Mouse (Mus musculus) liver, embryonic 14.5 days (tissue): ENCODE measurements around the gene Ifna13. TPM values are rescaled to one million over a fixed set of nuclear protein-coding genes. Genes with fewer than 3 reads are reported as not detected.

ENCODE experiments used
- ATAC-seq: fragments of 200-750 bp; cut with Nextera tagmentation; 2 replicates; pipeline ENCODE4 v1.8.0; 2017; ENCODE audit warnings: moderate number of reproducible peaks, mild to moderate bottlenecking, moderate library complexity; ENCODE audit not compliant: insufficient read depth
- DNase-seq, 3 experiments: peaks; one replicate each; pipeline ENCODE4 v3.0.0-alpha.2; 2012 to 2013; ENCODE audit warnings: low read depth in 3 of 3, low spot score in 3 of 3
- H3K27ac ChIP-seq: fragments of 300-500 bp; sonication (generic); 2 replicates; pipeline ENCODE4 v1.5.1; 2014; ENCODE audit warnings: moderate library complexity, mild to moderate bottlenecking, control low read depth, inconsistent platforms
- H3K27me3 ChIP-seq: fragments of 300-500 bp; sonication (generic); 2 replicates; pipeline ENCODE4 v1.6.1; 2014; ENCODE audit warnings: mild to moderate bottlenecking, low read length, moderate library complexity; ENCODE audit not compliant: control insufficient read depth, insufficient read depth
- H3K36me3 ChIP-seq: fragments of 300-500 bp; sonication (generic); replicated peaks from 2 replicates; pipeline ENCODE4 v1.6.1; 2014; ENCODE audit warnings: low read depth; ENCODE audit not compliant: control insufficient read depth, insufficient read depth
- H3K4me1 ChIP-seq, 2 experiments: fragments of 200-500 bp in 1 of 2; fragments of 300-500 bp in 1 of 2; sonication (generic) in 1 of 2; replicated peaks; 2 replicates each; pipeline ENCODE4 v1.6.1; 2012 to 2014; ENCODE audit warnings: antibody characterized with exemption in 1 of 2, inconsistent platforms in 1 of 2, low read length in 1 of 2; ENCODE audit not compliant: control insufficient read depth in 2 of 2, insufficient read depth in 2 of 2
- H3K4me2 ChIP-seq: fragments of 300-500 bp; sonication (generic); 2 replicates; pipeline ENCODE4 v1.6.1; 2014; ENCODE audit warnings: low read depth, mild to moderate bottlenecking, control low read depth, moderate library complexity
- H3K4me3 ChIP-seq, 2 experiments: fragments of 200-500 bp in 1 of 2; fragments of 300-500 bp in 1 of 2; sonication (generic) in 1 of 2; 2 replicates each; pipeline ENCODE4 v1.5.1; 2012 to 2014; ENCODE audit warnings: low read depth in 2 of 2, low read length in 2 of 2, mild to moderate bottlenecking in 2 of 2, control low read depth in 1 of 2, inconsistent platforms in 1 of 2, moderate library complexity in 1 of 2; ENCODE audit not compliant: insufficient read depth in 1 of 2
- H3K9ac ChIP-seq: fragments of 300-500 bp; sonication (generic); replicated peaks from 2 replicates; pipeline ENCODE4 v1.6.1; 2014; ENCODE audit warnings: mild to moderate bottlenecking, control low read depth, moderate library complexity
- H3K9me3 ChIP-seq: fragments of 300-500 bp; sonication (generic); 2 replicates; pipeline ENCODE4 v1.6.1; 2016; ENCODE audit warnings: low read length, mixed read lengths; ENCODE audit not compliant: control insufficient read depth
- CTCF ChIP-seq: IDR thresholded peaks from 2 replicates; pipeline ENCODE4 v1.5.1; 2016; ENCODE audit warnings: antibody characterized with exemption, low read depth, control low read depth
- EP300 ChIP-seq: IDR thresholded peaks from 2 replicates; pipeline ENCODE4 v1.6.1; 2016; ENCODE audit warnings: antibody characterized with exemption, low read depth
- whole genome bisulfite sequencing: fragments of 180-500 bp; shearing (Covaris S2); extraction: QIAGEN DNeasy Blood & Tissue Kit; methylation state at CpG from one replicate; pipeline ENCODE4 v1.1.7; 2014; ENCODE audit not compliant: insufficient replicate concordance; 5-methylcytosine and 5-hydroxymethylcytosine counted together
- polyA plus RNA-seq, 2 experiments: library from polyadenylated mRNA; depleted of rRNA in 1 of 2; stranded (reverse) in 1 of 2; unstranded in 1 of 2; fragments of >200 nt; fragmentation: Nextera tagmentation in 1 of 2; extraction: Ambion mirVana in 1 of 2; gene quantifications; 2 replicates each; pipeline versions ENCODE4 v1.2.1 to v1.2.3; 2012 to 2014

Ifna13 gene
- not detected in 2 replicates for polyA plus RNA-seq (2012; rRNA removed)
- polyA plus RNA-seq (2014; fragmentation: Nextera tagmentation; extraction: Ambion mirVana), result not detected in 2 replicates

DNA sequence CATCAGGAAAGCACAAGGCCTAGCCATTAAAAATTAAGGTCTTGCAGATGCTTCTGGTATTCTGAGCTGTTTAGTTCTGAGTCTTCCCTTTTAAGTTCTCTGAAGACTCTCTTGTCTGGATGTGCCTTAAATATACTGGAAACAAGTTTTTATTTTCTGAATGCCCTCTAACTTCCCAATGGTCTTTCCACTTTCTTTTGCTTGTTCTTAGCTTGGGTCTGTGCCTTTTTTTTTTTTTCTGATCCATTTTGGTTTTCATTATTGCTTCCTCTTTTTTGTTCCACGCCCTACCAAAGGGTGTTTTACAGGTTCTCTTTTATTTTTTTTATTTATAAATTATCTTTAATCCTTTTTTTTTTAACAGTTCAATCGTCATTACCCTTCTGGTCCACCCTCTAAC is at the start of gene Ifna13:
Gene Ifna13, minus strand, starts transcription at position 101 of the 400 bp plus-strand sequence.
- Histone ChIP-seq H3K4me2 (no peak within 1 kb of the TSS), H3K9ac (no peak within 1 kb of the TSS), H3K36me3 (no peaks in the 10 kb centered on the region), H3K9me3 (no peaks in the 10 kb centered on the region), H3K4me3 (no peak within 1 kb of the TSS), H3K27ac (no peak within 1 kb of the TSS), H3K27me3 (no peaks in the 10 kb centered on the region), H3K4me1 (no peaks in the 10 kb centered on the region)
- TF ChIP-seq CTCF (no peak), EP300 (no peak)
- ATAC-seq, result no peak
- 23% methylated on average over 2 of the region's 2 CpGs for WGBS
- DNase-seq, result no peak

DNA sequence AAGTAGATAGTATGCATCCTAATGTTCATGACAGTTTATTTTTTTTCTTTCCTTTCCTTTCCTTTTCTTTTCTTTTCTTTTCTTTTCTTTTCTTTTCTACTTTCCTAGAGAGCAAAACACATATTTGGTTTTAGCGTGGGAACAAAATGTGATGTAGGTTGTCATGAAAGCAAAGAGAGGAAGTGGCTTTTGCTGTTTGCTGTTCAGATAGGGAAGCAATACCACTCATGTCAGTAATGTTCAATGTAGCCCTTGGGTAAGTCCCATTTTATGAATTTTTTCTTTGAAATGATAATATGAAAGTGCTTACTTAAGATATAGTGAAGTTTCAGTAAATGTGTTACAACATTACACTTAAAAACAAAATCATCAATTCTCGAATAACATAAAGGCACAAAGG is 49.1 kb upstream of the Ifna13 start:
- no peak overlapping the region for H3K9ac ChIP-seq
- H3K4me1 ChIP-seq, result no peaks in the 10 kb centered on the region
- TF ChIP-seq EP300, result no peak
- TF ChIP-seq CTCF, result no peak
- no peaks in the 10 kb centered on the region for H3K36me3 ChIP-seq
- WGBS, result 25% methylated on average over 2 of the region's 2 CpGs
- ATAC-seq (no peak), DNase-seq (no peak)
- H3K27ac ChIP-seq, result no peak overlapping the region
- H3K27me3 ChIP-seq, result no peaks in the 10 kb centered on the region
- no peak overlapping the region for H3K4me2 ChIP-seq
- no peak overlapping the region for H3K4me3 ChIP-seq
- no peaks in the 10 kb centered on the region for H3K9me3 ChIP-seq

DNA sequence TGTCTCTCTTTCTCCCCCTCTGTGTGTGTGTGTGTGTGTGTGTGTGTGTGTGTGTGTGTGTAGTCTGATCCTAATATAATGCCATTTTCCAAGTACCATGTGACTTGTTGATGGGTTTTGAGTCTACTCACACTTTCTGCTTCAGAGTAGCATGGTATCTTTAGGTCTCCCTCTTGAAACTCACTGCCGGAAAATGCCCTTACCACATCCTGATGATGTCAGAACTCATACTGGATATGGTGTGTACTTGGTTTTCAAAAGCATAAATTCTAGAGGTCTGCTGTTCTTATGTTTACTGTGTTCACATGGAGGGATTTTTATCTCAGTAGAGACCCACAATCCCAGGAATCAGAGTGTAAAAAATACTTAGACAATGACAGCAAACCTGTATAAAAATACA is 48.3 kb upstream of the Ifna13 start:
- TF ChIP-seq EP300 (no peak), CTCF (no peak)
- 23% methylated on average over 1 of the region's 1 CpGs for WGBS
- ATAC-seq (no peak), DNase-seq (no peak)
- no peak overlapping the region for H3K4me2 ChIP-seq
- no peaks in the 10 kb centered on the region for H3K9me3 ChIP-seq
- H3K4me1 ChIP-seq, result no peaks in the 10 kb centered on the region
- H3K9ac ChIP-seq, result no peak overlapping the region
- no peaks in the 10 kb centered on the region for H3K27me3 ChIP-seq
- no peak overlapping the region for H3K4me3 ChIP-seq
- H3K27ac ChIP-seq, result no peak overlapping the region
- no peaks in the 10 kb centered on the region for H3K36me3 ChIP-seq

DNA sequence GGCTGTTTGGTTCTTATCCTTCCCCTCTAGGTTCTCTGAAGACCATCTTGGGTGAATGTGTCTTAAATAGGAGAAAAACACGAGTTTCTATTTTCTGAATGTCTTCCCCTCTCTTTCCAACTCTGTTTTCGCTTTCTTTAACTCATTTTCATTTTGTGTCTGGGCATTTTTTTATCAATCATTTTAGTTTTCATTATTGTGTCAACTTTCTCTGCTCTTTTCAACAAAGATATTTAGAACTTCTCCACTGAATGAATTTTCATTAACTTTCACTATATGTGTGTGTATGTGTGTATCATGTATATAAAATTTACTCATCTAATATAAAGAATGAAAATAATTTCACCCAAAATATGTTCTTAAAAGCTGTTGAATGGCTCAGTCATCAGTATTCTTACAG is 47.0 kb upstream of the Ifna13 start, which contains the start of gene Ifnab:
Gene Ifnab, minus strand, starts transcription at position 101 of the 400 bp plus-strand sequence.
- H3K9ac ChIP-seq, result no peak within 1 kb of the TSS
- no peaks in the 10 kb centered on the region for H3K9me3 ChIP-seq
- ATAC-seq (no peak), DNase-seq (no peak)
- TF ChIP-seq EP300 (no peak), CTCF (no peak)
- no peaks in the 10 kb centered on the region for H3K36me3 ChIP-seq
- no peak within 1 kb of the TSS for H3K4me3 ChIP-seq
- no peak within 1 kb of the TSS for H3K4me2 ChIP-seq
- H3K27ac ChIP-seq, result no peak within 1 kb of the TSS
- no peaks in the 10 kb centered on the region for H3K4me1 ChIP-seq
- no peaks in the 10 kb centered on the region for H3K27me3 ChIP-seq
- WGBS, result 48% methylated on average over 2 of the region's 2 CpGs

DNA sequence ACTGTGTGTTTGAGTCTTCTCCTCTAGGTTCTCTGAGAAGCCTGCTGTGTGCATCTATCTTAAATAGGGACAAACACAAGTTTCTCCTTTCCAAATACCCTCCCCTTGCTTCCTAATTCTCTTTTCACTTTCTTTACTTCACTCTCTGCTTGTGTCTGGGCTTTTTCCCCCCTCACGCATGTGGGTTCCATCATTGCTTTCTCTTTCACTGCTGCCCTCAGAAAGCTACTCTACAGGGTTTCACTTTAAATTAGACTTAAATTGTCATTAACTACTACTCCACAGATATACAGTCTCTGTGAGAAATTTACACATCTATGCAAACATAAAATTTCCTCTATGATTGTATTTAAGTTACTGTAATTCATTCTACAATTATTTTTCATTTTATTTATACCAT is 39.6 kb upstream of the Ifna13 start, which contains the start of gene Ifna2:
Gene Ifna2, minus strand, starts transcription at position 101 of the 400 bp plus-strand sequence.
- Histone ChIP-seq H3K4me1 (no peaks in the 10 kb centered on the region), H3K9ac (no peak within 1 kb of the TSS), H3K27ac (no peak within 1 kb of the TSS), H3K4me3 (no peak within 1 kb of the TSS), H3K9me3 (no peaks in the 10 kb centered on the region), H3K4me2 (no peak within 1 kb of the TSS), H3K36me3 (no peaks in the 10 kb centered on the region), H3K27me3 (no peaks in the 10 kb centered on the region)
- WGBS, result 81% methylated on average over 1 of the region's 1 CpGs
- no peak for DNase-seq
- TF ChIP-seq CTCF, result no peak
- TF ChIP-seq EP300, result no peak
- ATAC-seq, result no peak
